Mouse (Mus musculus): Measurements from ENCODE around the gene Lrch3.

- TF ChIP-seq POLR2A (IDR thresholded peaks at IDR 0.05; ENCODE audit: borderline replicate concordance, insufficient read depth, low read length) = no peak
- no peak for TF ChIP-seq CTCF (IDR thresholded peaks at IDR 0.05; ENCODE audit: borderline replicate concordance, insufficient read depth, low read depth, low read length)
These were observed 39.9 kb downstream of the Lrch3 start for GRCm38 (mm10) chr16:32953806-32954205.
